Mouse (Mus musculus) lung, adult 2 months (tissue): ENCODE measurements at regions not wholly inside any gene's neighbourhood (a gene's known extent, or its start where the extent isn't known, plus 50 kb on each side); places are given as distances from the start of the nearest gene placed in this dataset.

Experiments
- CTCF ChIP-seq: fragments of 200-500 bp; IDR thresholded peaks from 2 replicates; pipeline ENCODE4 v1.5.1; 2011; ENCODE audit warnings: mild to moderate bottlenecking, low read length, control low read depth; ENCODE audit not compliant: insufficient read depth
- POLR2A ChIP-seq: fragments of 200-500 bp; IDR thresholded peaks from 2 replicates; pipeline ENCODE4 v1.6.1; 2011; ENCODE audit warnings: low read depth, mild to moderate bottlenecking, control low read depth, low read length, borderline replicate concordance; ENCODE audit errors: extremely low read depth

DNA sequence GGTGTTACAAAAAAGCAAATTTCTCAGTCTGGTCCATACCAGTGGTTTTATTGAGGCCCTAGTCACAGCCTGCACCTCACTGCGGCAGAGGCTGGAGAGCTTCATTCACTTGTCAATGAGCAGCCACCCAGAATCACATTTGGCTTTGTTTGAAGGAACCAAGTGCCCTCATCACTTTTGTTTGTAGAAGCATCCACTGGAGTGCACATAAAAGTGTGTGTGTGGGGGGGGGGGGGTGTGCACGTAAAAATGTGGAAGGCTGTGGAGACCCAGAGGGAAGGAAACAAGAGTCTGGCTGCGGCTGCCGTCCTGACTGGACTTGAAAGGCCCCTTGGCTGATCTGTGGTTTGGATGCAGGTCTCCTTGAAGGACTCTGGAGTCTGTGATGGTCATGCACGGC lies 187.0 kb upstream of the Arglu1 start:
- no peak for TF ChIP-seq POLR2A
- no peak for TF ChIP-seq CTCF
